Mouse (Mus musculus) spleen, postnatal 36 days (tissue): ENCODE measurements around the gene Ccdc33.

Experiments used
- DNase-seq, 2 experiments: peaks; one replicate each; pipeline ENCODE4 v3.0.0; 2022; ENCODE audit warnings: low spot score in 2 of 2, mixed read lengths in 1 of 2

Gene Ccdc33

DNA sequence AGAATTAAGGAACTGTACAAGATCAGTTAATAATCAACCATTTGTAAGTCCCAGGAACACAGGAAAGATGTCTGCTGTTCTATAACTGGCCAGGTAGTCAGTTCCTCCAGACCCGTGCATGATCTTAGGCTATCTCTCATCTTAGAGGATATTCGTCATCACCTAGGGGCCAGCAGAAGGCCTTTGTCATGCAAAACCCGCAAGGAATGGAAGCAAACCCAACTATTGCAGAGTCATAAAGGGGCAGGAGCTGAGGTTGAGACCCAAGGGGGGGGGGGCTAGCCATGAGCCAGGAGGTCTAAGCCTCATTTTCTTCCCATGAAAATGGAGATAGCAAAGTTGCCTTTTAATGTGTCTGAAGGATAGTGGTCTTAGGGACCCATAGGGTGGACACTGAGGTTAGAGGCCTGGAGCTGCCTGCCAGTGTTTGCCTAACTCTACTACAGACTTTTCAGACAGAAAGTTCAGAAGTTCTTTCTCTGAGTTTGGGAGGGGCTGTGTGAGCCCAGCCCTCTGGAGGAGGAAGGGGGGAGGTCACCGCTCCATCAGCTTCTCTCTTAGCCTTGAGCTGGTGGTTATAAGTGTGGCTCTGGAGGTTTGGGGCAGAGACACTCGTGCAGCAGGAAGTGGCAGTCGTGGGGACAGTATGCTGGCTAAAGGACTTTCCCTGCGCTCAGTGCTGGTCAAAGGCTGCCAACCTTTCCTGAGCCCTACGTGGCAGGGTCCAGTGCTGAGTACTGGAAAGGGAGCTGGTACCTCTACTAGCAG lies 104.0 kb downstream of the Ccdc33 start:
- no peak for DNase-seq

GRCm38 (mm10) chr9:58012935-58013334 lies 105.7 kb downstream of the Ccdc33 start:
- DNase-seq, result no peak

- DNase-seq, result no peak
These were observed 106.1 kb downstream of the Ccdc33 start for GRCm38 (mm10) chr9:58012486-58012885.

- DNase-seq, result no peak
These were observed 107.1 kb downstream of the Ccdc33 start for GRCm38 (mm10) chr9:58011552-58011951.

DNA sequence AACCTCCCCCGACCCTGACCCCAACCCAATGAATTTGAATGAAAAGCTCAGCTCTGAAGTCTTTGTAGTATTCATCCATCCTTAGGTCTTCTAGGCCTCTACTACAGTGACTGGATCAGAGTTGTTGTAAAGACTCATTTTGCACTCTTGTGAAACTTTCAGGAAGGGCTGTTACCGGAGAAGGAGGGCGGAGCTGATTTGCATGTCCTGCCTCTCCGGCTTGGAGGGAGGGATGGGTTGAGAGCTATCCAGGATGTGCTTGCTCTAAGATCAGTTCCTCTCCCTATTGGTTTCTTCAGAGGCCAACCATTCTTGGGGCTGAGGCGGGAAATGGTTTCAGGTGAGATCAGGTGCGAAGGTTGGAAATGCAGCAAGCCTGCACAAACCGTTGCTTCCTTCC lies 107.6 kb downstream of the Ccdc33 start:
- DNase-seq, result no peak

GRCm38 (mm10) chr9:58009588-58009987 lies 109.0 kb downstream of the Ccdc33 start:
- DNase-seq, result no peak

- DNase-seq, result peak in 1 of 2 experiments; percentile 20
These were observed 109.6 kb downstream of the Ccdc33 start for GRCm38 (mm10) chr9:58009015-58009362.

GRCm38 (mm10) chr9:58008336-58009014 lies 110.1 kb downstream of the Ccdc33 start:
- no peak for DNase-seq

DNA sequence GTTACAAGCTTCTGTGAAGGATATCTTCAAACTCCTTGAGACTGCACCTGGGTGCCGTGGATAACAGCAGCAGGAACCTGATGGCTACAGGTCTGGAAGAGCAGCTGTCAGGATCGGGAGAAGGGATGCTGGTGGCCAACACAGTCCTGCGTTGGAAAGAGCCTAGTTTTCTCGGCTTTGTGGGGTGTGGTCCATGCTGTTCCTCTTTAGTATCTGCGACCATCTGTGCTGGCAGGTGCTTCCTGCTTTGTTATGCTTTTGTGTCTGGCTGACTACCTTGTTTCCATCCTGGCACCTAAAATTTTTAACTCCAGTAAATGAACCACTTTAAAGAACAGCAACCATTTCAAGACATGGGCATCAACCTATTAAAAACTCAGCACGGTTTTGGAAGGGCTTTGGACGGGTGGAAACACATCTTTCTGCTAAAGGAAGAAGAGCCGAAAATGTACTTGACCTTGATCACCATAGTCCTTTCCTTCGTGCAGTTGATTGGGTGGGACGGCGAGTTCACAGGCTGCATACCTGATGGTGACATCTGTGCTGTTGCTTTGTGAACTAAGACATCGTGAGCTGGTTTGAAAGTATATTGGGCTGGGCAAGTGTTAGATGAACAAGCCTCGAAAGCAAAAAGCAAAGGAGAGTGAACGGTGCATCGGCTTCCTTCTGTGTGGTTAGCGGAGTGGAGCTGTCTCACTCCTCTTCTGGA lies 112.7 kb downstream of the Ccdc33 start, which contains the start of gene Cyp11a1:
Cyp11a1 (plus strand) TSS at position 659 of the 709 bp plus-strand sequence.
- DNase-seq, result peak; percentile 64 to 67

- no peak for DNase-seq
These were observed 115.4 kb downstream of the Ccdc33 start for GRCm38 (mm10) chr9:58003272-58003671.

DNA sequence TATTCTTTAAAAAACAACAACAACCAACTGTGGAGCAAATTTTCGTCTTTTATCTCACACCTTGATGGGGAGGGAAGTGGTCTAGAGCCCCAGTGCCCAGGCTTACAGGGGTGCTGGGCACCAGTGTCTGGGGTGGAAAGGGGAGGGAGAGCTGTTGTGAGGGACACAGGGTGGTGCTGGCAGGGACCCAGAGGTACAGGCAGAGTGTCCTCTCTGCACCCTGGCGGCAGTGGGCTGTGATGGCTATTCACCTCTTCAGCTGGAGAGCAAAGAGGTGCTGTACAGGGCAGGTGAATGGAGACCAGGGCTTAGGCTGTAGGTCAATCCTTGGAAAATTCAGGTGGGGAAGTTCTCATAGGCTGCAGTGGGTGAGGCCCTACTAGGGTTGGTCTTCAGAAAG lies 118.9 kb downstream of the Ccdc33 start:
- DNase-seq, result no peak

GRCm38 (mm10) chr9:57998685-57999084 lies 119.9 kb downstream of the Ccdc33 start:
- no peak for DNase-seq

- DNase-seq, result peak; percentile 53 to 72
These were observed 120.5 kb downstream of the Ccdc33 start for GRCm38 (mm10) chr9:57998032-57998659.

DNA sequence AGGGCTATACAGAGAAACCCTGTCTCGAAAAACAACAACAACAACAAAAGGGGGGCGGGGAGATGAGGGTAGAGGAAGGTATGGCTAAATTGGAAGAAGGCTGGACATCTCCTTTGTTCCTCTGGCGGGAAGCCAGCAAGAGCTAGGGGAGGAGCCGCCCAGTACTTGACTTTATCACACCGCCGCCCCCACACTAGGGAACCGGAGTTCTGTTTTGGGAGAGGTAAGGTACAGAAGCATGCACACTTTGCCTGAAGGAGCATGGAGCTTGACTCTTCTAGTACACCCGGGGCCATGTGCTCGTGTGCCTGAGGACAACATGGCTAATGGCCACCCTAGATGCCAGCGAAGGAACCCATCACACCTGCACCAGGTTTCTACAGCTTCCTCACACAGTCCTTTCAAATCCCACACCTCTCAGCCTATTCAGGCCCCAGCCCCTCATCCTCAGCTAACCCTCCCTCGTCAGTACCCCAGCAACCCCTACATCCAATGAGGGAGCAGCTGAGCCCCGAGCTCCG lies 121.1 kb downstream of the Ccdc33 start:
- no peak for DNase-seq

DNA sequence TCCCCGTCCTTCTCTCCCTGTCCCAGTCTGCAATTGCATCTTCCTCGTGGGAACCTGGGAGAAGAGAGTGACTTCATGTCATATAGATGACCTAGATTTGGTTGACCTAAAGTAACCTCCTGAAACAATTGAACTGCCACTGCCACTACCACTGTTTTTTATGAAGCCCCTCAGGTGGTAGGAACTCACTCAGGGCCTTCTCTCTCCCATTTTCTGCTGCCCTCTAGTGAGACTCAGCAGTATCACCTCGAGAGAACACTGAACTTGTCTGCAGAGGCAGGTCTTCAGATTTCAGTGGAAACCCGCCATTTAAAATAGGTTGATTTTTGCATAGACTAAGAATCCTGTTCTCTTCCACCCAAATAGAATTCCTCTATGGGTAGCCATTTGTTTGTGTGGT lies 123.3 kb downstream of the Ccdc33 start:
- DNase-seq, result peak in 1 of 2 experiments; percentile 31

DNA sequence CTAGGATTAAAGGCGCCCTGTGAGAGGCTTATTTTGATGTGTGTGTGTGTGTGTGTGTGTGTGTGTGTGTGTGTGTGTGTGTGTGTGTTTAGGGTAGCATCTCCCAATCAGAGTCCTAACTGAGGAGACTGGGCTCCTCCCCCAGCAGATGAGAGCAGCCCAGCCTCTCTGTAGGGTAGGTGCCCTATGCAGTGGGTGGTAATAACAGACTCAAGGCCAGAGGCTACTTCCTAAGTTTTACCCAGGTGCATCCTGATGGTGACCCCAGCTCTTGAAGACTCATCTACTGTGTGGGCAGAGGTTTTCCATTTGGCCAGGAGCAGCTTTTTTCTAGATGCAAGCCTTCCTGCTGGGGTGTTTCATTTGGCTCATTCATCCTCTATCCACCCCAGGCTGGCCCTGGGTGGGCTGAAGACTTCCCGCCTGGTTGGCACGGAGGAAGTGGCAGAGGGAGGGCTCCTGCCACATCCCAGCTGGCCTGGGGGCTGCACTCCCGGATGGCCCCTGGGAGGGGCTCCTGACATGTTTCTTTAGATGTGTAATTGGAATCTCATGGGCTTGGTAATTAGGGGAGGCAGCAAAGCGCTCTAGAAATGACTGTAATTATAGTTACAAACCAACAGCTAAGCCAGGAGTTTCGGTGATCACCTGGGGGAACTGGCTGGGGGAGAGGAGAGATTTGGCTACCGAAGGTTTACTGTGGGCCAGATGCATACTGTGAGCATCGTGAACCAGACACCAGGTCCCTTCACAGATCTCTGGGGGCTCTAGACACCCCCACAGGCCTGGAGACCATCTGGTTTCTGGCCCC lies 125.6 kb downstream of the Ccdc33 start:
- DNase-seq, result no peak

DNA sequence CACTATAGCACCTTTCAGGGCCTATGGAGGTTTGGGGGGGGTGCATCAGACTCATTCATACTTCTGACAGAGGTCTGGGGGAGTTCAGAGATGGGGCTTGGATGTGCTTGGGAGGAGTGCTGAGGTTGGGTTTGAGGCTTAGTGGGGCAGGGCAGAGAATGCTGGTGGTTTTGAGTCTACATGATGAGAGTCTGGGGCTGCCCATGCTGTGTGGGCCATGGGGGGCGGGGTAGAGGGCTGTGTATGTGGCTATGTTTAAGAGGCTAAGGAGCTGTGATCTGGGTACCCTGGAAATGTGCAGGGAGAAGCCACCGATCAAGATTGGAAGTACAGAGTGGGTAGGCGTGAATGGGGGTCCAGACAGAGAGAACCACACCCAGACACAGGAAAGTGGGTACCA lies 126.6 kb downstream of the Ccdc33 start:
- DNase-seq, result no peak

DNA sequence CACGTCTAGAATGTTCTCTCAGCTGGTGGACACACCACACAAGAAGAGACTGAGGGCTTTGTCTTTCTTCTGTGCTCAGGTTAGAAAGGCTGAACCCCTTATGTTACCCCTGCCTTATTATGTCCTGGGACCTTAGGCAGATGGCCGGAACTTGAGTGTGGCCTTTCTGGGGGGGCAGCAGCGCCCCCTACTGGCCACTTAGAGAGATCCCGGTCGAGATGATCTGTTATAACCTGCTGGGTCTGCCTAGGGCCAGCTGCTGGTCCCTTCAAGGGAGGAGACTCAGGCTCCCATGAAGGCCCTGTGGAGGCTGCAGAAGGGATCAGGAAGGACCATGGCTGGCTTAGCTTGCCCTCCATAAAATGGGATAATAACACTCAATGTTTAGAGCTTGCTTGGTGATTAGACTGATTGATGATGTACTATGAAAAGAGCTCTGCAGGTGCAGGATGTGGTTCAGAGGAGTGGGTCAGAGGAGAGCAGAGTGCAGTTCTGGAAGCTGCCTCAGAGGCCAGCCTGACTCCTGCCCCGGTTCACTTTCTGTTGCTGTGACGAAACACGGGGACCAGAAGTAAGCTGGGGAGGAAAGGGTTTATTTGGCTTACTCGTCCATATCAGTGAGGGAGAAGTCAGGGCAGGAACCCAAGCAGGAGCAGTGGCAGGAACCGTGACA lies 128.0 kb downstream of the Ccdc33 start:
- DNase-seq, result peak; percentile 51 to 58

- no peak for DNase-seq
These were observed 129.3 kb downstream of the Ccdc33 start for GRCm38 (mm10) chr9:57989309-57989708.

DNA sequence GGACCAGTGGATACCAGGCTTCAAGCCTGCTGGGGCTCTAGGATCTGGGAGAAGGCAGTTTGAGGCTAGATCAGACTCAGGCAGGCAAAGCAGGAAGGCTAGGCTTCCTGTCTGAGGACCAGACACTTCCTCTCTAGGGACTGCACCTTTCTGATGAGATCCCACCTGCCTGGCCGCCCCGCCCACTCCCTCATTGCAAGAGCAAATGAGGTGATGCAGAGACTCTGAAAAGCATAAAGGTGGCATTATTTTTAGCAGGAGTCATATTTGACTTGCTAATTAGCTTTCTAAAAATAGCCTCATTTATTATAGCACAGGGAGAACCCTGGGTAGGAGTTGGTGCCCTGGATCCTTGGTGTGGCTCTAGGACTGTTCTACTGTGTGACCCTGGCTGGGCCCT lies 130.5 kb downstream of the Ccdc33 start:
- peak; percentile 78 to 86 for DNase-seq
